Mouse (Mus musculus) heart, postnatal 25 days (tissue): ENCODE results near the gene Epb41l4b. TPM values are rescaled to one million over a fixed set of nuclear protein-coding genes. Genes with fewer than 3 reads are reported as not detected.

Experiments
- DNase-seq: peaks from one replicate; pipeline ENCODE4 v3.0.0; 2022; ENCODE audit warnings: low spot score
- intact Hi-C: fragments of 180-260 bp; cut with DNase I; formaldehyde crosslinking; loops from one replicate; pipeline ENCODE4 v1.15.1; 2025
- total RNA-seq, 2 experiments: library from RNA; stranded (reverse); gene quantifications; 2 replicates each; pipeline ENCODE4 v1.2.3; 2021

Epb41l4b gene
- total RNA-seq, 2 experiments from 2014 or later, result 3.1 to 3.4 TPM

DNA sequence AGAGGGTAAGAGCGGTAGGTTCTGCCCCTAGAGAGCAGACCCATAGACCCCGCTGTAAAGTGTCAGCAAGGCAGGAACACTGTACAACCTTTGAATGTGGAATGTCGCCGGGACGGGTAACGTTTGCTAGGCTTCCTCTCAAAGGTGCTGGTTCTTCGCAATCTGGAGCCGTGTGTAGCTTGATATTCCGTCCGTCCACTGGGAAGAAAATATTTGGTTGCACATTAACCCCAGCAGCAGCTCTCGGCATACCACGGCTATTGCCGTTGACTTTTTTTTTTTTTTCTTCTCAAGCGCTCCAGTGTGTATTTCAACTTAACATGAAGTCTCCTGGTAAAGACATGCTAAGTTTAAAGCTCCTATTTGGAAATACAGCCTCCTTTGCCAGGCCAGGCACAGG lies 70.1 kb downstream of the Epb41l4b start:
- DNase-seq, result no peak
- intact Hi-C loops, result no loop called here

DNA sequence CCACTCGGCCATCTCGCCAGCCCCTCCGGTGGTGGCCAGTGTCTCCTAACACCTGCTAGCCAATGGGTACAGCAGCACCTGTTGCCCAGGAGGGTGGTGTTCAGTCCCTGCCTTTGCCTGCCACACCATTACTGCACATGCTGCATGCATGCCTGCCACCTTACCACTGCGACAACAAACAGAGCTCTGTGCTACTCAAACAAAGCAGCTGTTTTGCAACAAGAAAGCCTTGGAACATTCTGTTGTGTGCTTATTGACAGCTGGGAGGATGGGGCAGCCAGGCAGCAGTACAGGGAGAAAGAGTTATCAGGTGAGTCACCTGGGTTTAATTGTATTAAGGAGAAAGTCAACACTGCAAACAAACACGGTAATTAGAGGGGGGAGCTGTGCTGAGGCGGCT lies 72.6 kb downstream of the Epb41l4b start:
- intact Hi-C loops, result no loop called here
- DNase-seq, result no peak

DNA sequence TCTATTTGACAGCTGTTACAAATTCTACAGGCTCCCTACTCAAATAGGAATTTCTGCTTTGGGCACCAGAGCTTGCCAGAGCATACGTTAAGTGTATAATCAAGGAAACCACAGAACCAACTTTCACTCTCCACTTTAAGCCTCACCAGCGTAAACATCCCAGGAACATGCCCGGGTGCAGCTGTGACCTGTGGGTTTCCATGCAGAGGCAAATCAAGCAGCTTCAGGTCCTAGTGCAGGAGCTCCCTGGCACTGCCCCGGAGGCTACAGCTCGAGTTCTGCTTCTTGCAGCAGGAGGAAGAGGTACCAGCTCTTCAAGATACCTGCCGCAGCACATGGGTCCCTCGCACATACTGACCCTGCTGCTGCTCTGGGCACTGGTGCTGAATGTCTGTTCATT lies 74.8 kb downstream of the Epb41l4b start:
- no peak for DNase-seq
- intact Hi-C loops, result loop anchor here (5.0 kb wide), 1 partner anchor 209 kb away; no protein-coding TSS in a partner anchor

DNA sequence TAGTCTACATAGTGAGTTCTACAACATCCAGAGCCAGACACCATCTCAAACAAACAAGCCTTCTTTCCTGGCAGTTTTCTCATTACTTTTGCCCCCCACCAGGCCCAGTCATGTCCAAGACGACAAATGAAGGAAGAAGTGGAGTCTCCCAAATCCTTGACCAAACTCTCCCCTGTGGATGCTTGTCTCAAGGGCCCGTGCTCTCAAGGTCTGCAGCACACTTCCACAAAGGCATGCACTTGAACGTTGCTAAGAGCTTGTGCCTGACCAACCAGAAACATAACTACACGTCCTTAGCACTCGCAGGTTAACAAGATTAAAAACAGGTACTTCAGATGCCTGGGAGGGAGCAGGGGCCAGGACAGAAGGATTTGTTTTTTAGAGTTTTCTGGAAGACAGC lies 75.4 kb downstream of the Epb41l4b start:
- intact Hi-C loops, result loop anchor here (5.0 kb wide), 1 partner anchor 210 kb away; no protein-coding TSS in a partner anchor
- DNase-seq, result no peak

DNA sequence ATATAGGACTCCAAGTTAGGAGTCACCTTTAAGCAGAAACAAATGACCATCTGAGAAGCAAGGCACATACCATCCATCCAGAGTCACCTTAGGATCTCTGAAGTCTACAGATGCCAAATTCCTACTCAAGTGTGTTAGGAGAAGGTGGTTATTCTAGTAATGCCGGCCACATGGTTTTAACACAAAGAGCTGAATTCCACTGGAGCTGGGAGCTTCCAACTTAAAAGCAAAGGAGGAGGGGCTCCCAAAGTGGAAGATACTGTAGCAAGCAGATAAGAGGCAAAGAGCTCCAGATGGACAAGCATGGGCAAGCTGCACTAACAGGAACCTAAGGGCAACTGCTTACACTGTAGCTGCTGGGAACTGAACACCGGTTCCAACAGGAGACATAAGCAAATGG lies 76.3 kb downstream of the Epb41l4b start:
- intact Hi-C loops, result loop anchor here (5.0 kb wide), 1 partner anchor 210 kb away; no protein-coding TSS in a partner anchor
- no peak for DNase-seq

DNA sequence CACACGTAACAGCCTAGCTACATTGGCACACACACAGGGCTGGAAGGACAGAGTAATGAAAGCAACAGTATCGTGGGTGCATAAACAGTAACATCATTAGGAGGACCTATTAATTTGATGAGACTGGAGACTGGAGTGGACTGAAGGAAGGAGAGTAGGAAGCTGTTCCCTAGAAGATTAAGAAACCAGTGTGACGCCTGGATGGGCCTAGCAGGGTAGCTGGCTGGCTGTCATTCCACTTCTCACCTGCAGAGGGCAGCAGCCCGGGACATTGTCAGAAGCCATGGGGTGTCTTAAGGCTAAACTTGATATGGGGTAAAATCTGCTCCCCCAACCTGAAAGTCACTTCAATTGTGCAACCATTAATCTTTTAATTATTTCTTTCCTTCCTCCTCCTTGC lies 78.0 kb downstream of the Epb41l4b start:
- intact Hi-C loops, result loop anchor here (1.0 to 5.0 kb wide), 3 partner anchors 79 to 256 kb away; no protein-coding TSS in a partner anchor

DNA sequence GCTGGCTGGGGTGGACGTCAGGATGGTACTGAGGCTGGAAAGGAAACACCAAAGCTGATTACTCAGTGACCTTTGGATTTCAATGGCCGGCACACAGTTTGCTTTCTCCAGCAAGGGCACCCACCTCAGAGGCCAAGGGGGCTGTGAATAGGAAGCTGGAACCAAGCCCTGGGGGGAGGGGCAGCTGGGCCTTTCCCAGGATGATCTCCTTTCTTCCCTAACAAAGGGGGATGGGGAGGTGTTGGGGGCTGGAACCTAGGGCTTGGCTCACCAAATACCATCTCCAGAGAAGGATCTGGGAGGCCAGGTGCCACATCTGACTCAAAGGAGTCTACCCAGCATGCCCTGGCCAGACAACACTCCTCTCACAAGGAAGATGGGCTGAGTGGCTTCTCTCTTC lies 78.4 kb downstream of the Epb41l4b start:
- intact Hi-C loops, result loop anchor here (1.0 to 5.0 kb wide), 3 partner anchors 79 to 256 kb away; no protein-coding TSS in a partner anchor

More for the DNA sequence above, 78.0 kb downstream of the Epb41l4b start:
- DNase-seq, result peak; percentile 30

DNA sequence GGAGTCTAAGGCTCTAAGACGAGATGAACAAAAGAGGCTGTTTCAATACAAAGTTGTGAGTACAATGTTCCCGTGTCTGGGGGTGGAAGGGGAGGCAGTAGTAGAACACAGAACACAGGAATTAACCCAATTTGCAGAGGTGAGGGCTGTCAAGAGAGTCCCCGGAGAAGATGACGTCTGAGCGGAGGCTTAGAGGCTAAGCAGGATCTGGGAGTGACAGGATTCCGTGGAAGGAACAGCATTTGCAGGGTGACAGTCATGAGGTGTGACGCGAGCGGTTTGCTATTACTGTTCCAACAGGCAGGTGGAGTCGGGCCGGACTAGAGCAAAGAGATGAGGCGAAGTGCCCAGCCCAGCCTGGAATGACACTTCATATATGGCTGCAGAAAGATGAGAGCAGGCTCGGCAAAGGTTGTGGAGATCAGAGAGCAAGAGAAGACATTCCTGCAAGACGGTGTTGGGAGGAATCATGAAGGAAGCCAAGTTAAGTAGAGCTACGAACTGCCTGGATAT lies 82.9 kb downstream of the Epb41l4b start:
- intact Hi-C loops, result no loop called here

More for the DNA sequence above, 78.4 kb downstream of the Epb41l4b start:
- DNase-seq, result no peak

DNA sequence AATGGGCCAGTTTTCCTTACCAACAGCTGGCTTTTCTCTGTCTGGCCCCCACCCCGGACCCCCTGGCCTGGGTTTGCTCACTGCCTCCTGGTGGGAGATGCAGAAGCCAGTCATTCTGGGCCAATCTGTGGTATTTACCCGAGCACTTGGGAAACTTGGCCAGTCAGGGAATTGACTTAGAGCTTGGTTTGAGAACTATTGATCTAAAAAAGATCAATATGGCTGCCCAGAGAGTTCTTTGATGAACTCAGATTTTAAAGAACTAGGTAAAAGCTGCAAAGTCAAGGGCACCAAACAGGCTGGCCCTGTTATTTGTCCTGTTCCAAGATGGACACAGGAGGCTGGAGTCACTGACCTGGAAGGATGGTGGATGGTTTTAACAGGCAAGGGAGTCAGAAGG lies 84.6 kb downstream of the Epb41l4b start:
- DNase-seq, result no peak
- intact Hi-C loops, result no loop called here

More for the DNA sequence above, 82.9 kb downstream of the Epb41l4b start:
- no peak for DNase-seq

DNA sequence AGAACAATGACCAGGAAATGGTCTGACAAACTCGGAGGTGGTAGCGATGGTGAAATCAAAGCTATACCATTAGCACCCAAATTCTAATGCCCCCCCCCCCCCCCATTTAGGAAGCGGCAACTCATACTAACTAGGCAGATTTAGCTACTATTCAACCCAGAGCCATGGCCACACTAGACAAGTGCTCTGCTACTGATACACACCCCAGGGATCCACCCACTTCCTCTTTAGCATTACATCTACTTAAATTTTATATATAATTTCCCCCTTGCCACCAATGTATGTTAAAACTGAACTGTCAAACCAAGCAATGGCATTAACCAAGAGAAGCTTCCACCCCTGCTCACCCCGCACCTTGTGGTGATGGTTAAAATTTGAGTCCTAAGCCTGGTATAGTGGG lies 85.6 kb downstream of the Epb41l4b start:
- no peak for DNase-seq
- intact Hi-C loops, result no loop called here

DNA sequence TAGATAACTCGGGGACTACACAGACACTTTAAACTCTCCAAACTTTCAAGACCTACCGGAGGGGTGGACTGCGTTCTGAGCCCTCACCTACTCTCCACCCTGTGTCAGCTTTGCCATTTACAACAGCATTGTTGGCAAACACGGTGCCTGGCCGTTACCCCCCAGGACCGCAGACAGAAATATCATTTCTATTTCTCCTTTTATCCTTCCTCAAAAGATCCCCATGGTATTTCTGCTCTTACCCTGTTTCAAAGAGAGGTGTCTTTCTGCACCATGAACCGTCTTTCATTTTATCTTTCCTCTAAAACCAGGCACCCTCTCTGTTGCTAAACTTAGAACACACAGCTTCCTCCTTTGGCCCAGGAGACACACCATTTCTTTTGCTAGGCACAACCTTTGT lies 87.6 kb downstream of the Epb41l4b start:
- intact Hi-C loops, result no loop called here
- no peak for DNase-seq

DNA sequence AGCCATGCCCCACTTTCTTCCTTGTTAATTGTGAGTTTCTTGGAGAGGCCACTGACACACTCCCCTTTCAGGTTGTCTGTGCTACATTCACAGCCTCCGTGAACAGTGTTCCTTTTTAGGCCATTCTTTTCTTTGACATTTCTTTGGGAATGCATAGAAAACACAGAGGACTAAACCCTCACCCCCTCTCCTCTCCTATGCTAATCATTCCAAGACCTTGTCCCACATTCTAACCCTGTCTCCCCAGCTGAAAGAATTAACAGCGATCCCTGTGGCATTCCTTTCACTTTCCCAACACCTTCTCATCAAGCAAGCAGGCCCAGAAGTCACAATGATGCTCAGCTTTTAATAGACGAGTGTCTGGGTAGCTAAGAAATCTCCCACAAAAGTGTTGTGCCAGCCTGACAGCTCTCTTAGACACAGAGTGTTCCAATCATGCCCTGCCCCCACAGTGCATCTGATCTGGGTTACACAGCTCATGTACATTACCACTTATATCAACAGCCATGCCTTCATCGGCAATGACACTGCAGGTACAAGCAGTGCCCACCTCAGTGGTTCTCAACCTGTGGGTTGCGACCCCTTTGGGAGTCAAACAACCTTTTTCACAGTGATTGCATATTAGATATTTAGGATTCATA lies 93.8 kb downstream of the Epb41l4b start:
- intact Hi-C loops, result no loop called here
- DNase-seq, result no peak

DNA sequence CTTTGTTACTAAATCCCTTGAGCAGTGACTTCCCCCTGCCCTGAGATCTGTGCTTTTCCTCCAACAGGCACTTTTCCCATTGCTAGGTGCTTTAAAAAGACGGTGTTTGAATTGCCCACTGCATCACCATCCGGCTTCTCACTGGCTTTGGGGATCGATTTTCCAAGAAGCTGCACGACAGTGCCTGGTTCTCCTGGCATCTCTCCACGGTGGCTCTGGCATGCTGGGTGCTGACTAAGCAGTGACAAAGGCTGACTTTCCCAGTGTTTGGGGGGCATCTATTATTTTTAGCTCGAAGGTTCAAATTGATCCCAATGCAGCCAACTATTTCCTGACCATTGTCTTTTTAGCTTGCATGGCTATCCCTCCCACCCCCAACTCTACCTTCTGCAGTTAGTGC lies 94.7 kb downstream of the Epb41l4b start:
- intact Hi-C loops, result no loop called here
- no peak for DNase-seq

DNA sequence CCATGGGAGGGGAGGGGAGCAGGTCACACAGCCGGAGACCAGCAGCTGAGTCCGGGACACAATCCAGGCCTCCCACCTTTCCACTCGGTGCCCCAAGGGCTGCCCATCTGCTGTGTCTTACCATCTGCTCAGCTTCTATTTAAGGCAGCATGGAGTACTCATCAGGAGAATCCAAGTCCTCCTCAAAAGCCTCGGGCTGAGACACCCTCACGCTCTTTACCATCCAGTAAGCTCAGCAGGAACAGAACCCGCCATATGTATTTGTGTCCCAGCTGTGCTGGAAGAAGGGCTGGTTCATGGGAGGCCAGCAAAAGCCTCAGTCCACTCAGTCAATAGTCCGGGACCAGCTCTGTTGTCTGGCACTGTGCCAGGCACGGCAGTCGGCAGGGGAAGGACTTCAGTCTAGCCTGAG lies 97.1 kb downstream of the Epb41l4b start:
- intact Hi-C loops, result no loop called here
- no peak for DNase-seq

DNA sequence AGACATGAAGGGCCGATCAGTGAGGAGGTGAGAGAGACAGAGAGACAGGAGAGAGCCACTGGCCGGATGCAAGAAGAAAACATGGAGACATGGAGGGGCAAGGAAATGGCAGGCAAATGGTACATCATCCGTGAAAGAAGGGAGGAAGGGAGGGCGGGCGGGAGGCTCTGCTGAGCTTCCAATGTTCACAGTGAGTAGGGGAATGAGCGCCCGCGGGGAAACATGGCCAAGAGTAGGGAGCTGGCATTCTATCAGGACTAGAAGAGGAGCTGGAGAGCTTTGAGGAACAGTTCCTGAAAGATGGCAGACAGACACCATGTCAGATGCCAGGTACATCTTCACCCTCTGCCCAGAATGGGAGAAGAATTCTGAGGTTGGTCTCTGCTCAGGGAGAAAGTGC lies 99.6 kb downstream of the Epb41l4b start:
- no peak for DNase-seq
- intact Hi-C loops, result no loop called here

DNA sequence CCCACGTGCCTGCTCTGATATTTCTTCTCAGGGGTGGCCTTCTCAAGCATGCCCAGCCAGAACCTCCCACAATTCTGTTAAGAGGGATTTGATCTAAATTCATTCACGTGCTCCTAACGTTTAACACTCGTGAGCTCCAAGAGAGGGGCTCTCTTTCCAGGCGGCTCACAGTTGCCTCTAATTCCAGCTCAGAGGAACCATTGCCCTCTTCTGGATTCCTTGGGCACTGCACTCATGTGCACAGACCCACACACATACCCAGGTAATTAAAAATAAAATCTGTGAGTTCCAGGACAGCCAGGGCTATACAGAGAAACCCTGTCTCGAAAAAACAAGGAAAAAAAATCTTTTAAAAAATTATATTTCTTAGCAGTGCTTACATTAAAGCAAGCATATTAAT lies 101.6 kb downstream of the Epb41l4b start:
- no peak for DNase-seq
- intact Hi-C loops, result no loop called here

DNA sequence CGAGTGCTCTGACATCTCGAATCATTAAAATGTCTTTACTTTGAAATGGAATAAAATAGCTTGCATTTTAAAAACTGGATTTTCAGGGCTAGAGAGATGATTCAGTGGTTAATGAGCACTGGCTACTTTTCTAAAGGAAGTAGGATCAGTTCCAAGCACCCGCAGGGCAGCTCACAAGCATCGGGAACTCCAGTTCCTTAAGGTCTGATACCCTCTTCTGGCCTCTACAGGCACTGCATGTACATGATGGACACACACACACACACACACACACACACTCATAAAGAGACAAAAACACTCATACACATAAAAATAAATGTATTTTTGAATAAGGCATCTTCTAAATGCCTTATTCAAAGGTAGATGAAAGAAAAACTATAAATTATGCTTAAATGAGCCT lies 102.0 kb downstream of the Epb41l4b start:
- intact Hi-C loops, result no loop called here
- no peak for DNase-seq

DNA sequence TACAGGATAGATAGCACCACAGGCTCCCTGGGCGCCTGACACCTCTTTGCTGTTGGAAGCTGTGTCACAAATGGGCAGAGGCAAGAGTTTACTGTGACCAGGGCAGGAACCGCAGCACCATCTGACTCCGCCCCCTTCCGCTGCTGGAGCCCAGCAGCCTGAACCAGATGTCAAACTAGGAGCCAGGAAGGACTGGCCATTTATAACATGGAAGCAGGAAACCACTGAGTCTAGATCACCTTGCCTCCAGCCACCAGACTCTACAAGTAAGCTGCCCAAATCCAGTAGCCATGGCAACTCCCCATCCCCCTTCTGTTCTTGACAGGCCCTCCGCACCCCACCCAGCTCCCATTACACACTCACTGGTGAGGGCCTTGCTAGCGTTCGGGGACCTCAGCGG lies 102.8 kb downstream of the Epb41l4b start:
- no peak for DNase-seq
- intact Hi-C loops, result no loop called here

DNA sequence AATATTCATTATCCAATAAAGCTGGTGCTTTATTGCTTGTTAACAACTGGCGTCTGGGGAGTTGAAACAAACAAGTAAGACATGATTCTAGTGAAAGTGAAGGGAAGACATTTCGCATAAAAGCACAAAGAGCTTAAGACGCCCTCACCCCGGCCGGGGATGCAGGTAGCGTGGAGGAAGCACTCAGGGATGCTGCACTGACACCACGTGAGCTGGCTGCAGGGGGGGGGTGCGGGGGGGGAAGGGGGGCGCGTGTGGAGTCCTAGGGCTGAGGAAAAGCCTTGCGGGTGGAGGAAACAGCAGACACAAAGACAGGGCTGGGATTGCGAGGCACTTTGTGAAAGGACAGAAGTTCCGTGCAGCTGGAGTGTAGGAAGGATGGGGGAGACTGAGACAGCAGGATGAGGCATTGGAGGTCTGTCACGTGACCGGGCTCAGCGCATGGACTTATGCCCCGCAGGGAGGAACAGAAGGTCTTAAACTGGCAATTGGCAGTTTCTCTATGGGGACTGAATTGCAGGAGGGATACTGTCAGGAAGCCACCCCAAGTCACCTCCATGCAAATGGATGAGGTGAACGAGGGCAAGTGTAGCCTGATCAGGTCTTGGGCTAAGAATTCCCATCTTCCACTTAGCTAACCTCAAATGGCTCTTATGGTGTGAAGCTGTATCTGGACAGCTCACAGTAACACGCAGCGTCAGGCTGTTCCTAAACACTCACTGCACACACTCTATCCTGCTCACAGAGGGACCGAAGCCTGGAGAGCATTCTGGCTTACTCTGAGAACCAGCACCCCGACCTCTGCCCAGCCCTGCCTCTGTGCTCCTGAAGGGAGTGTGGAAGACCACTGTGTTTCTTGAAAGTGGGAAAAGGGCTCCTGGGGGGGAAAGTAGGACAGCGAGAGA lies 103.9 kb downstream of the Epb41l4b start:
- intact Hi-C loops, result no loop called here

DNA sequence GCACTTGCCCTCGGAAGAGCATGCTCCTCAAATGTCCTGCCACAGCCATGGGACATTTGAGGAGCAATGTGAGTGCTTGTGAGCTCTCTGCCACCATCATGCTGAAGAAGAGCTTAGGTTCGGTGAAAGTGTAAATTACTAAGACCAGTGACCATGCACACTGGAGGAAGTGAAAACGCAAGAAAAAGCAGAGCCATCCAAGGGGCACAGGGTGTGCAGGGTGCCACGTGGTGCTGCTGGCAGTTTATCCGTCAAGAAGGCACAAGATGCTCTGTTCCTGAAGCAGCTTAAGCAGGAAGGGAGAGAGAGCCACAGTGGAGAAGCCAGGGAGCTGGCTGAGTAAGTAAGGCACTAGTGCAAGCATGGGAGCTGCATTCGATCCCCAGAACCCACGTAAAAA lies 105.7 kb downstream of the Epb41l4b start:
- intact Hi-C loops, result no loop called here

More for the DNA sequence above, 103.9 kb downstream of the Epb41l4b start:
- DNase-seq, result no peak

DNA sequence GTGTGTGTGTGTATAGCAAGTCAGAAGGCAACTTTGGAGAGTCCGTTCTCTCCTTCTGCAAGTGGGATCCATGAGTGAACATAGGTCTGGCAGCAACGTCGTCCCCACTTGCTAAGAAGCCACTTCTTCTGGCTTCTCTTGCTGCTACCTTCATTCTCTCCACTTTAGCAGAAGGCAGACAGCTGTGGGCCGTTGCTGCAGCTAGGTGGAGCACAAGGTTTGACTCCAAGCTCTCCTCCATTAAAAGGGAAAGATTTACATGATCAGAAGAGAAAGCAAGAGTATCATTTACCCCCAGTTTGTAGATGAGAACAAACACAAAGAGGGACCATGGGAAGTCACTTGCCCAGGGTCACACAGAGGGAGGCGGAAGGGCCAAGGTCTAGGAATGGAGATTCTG lies 109.1 kb downstream of the Epb41l4b start:
- no peak for DNase-seq
- intact Hi-C loops, result no loop called here

More for the DNA sequence above, 105.7 kb downstream of the Epb41l4b start:
- DNase-seq, result no peak
